Mouse (Mus musculus) heart, adult 18-20 months (tissue): ENCODE data around the gene Actn3. TPM values are rescaled to one million over a fixed set of nuclear protein-coding genes. Genes with fewer than 3 reads are reported as not detected.
"Not testable (repeated sequence)": the region's sequence is repeated elsewhere in the genome, so short reads cannot be mapped to it uniquely, and the experiment has no call there.

Experiments
- DNase-seq, 2 experiments: peaks; one replicate each; pipeline ENCODE4 v3.0.0; 2021 to 2022; ENCODE audit warnings: mixed read lengths in 1 of 2
- long read RNA-seq, 2 experiments: library from polyadenylated mRNA; stranded (forward); transcript quantifications; one replicate each; pipeline ENCODE4 v2.0.0; 2021
- total RNA-seq, 2 experiments: library from RNA; stranded (reverse); gene quantifications; 2 replicates each; pipeline ENCODE4 v1.2.3; 2021

Gene Actn3
- total RNA-seq, result under 1 TPM; 0.42 to 0.49 TPM
- long read RNA-seq, experiment 1, result 0 reads
- long read RNA-seq, experiment 2, partial matches to known transcripts, result 0 of 1 reads
- long read RNA-seq, experiment 2, other reads (novel, unspliced or antisense), result 0 of 1 reads

GRCm38 (mm10) chr19:4877785-4878184, at the start of gene Actn3:
Gene Actn3 (minus strand): TSS chr19:4877909.
- peak; percentile 52 to 64 for DNase-seq

- no peak for DNase-seq
Measured at GRCm38 (mm10) chr19:4925121-4925860, 47.6 kb upstream of the Actn3 start.

GRCm38 (mm10) chr19:4919652-4920051, 41.9 kb upstream of the Actn3 start:
- no peak for DNase-seq

DNA sequence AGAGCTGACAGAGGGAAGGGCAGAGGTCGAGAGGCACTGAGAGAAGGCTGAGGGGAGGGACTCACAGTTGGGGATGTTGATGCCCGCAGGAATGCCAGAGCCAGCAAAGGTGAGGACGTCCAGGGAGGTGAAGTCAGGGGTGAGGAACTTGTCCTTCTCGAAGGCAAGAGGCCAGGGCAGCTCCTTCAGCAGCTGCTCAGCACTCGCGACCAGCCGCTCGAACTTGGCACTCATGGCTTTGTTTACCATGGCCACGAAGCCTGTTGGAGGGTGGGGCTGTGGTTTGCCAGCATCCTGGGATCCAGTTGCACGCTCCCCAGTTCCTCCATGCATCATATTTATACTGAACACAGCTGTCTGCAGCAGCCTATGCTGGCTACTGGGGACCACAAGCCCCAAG, 39.1 kb upstream of the Actn3 start:
- no peak for DNase-seq

DNA sequence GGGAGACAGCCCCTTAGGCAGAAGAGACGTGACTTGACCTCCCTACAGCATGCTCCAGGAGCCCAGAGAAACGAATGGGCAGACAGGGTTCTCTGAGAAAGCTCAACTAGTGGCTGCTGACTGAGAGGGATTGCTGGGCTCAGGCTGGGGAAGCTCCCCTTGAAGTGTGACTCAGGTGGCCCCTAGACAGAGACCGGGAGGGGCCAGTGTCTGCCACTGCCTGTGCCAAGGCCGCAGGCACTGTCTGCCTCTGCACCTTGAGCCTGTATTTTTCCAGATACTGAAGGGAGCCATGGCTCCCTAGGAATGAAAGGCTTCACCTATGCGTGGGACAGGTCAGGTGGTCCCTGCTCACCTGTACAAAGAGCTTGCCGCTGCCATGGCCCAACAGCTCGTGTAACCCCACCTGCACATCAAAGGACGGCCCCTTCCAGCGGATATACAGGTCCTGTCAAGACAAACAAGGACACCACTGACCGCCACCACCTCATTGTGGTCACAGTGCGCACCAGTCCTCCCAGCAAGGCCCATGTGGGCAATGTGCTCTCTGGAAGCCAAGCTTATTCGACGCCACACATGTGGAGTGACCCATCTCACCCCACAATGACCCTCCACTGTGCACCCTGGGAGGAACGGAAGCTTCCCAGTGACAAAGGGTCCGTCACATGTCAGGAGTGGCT, 38.4 kb upstream of the Actn3 start:
- DNase-seq, result no peak

GRCm38 (mm10) chr19:4909376-4909775, 31.7 kb upstream of the Actn3 start:
- no peak for DNase-seq

DNA sequence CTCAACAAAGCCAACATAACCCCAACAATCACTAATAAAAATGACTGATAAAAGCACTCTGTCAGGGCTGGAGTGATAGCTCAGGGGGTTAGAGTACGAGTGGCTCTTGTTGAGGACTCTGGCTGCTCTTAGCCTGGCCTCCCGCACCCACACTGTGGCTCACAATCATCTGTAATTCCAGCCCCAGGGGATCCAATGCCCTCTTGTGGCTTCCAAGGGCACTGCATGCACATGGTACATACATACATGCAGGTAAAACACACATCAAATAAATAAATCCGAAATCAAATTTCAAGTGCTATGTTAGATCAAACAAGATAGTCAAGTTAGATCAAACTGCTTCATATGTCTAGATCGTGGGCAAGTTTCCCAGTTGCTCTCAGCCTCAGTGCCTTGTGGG, 30.4 kb upstream of the Actn3 start:
- no peak for DNase-seq

DNA sequence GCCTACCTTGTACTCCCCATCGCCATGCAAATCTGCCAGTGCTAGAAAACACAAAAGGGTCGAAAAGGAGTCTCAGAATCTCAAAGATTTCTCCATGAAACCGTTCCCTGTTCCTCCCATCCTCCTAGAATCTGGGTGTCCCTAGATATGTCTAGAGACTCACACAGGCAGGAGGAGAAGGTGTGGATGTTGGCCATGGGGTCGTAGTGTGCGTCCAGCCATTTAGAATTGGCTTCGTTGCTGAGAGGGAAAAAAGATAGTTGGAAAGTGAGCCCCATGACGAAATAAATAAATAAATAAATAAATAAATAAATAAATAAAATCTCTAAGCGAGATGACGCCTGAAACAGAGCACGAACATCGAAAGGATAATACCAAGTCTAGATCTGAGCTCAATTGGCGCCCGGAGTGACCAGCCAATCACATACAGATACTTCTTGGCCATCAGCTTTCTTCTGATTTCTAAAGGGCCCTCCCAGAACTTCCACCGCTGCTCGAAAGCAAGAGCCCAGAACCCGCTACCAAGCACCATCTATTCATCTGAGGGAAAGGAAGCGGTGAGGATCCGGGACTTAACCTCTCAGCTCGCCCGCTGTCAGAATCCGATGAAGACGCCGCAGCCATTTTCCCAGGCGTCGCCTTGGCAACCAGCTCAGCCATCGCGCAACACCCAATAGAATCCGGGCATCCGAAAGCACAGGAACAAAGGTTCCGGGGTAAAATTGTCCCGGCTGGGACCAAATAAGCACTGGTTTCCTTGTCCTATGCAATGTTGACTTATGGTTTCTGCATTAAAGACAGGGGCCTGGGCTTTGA, 28.5 kb upstream of the Actn3 start, which contains the start of gene Bbs1:
TSS of gene Bbs1 (minus strand) at position 650 of the 816 bp plus-strand sequence.
- DNase-seq, result peak; percentile 79 to 87

DNA sequence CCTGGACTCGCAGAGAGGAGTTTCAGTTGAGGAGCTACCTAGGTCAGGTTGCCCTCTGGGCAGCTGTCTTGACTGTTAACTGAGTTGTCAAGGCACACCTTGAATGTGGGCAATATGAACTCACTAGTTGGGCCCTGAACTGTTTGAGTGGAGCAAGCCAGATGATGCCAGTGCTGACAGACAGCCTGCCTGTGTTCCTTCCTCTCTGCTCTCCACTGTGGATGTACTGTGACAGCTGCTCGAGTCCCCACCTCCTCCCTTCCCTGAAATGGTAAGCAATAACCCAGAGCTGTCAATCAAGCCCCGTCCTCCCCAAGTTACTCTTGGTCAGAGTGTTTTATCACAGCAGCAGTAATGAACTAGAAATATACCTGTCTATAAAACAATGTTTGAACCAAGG, 22.2 kb upstream of the Actn3 start:
- no peak for DNase-seq

DNA sequence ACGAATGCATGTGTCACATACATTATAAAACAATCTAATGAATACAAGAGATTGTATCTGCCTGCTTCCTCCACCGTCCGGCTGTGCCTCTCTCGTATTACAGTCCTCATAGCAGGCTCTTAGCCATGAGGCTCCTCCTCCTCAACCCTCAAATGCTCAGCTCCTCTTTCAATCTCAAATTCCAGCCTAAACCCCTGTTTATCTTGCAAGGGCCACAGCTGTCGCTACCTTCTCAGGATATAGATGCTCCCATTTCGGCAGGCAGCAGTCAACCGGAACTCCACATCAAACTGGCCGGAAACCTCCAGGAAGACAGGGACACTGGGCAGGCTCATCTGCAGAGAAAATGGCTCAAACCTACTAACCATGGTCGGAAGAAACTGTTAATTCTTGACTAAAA, 21.3 kb upstream of the Actn3 start:
- no peak for DNase-seq

GRCm38 (mm10) chr19:4896780-4897520, 19.2 kb upstream of the Actn3 start:
- DNase-seq, result no peak

GRCm38 (mm10) chr19:4891798-4892197, 14.1 kb upstream of the Actn3 start:
- DNase-seq, result no peak

DNA sequence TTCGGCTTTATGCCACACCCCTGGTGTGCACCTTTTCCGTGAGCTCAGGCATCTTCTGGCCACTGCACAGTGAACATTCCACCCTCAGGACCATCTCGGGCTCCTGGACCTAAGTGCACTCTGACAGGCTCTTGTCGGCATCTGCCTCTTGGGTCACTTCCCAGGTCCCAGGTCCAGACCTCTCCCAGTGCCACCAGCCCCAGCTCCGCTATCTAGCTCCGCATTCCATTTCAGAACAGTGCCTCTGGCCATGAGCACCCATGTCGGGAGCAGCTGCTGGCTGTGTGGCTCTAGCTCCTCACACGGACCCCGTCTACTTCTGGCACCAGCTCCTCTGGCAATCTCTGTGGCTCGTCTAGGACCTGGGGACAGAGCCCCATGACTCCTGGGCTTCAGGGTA, 12.1 kb upstream of the Actn3 start:
- DNase-seq, result peak in 1 of 2 experiments; percentile 21

DNA sequence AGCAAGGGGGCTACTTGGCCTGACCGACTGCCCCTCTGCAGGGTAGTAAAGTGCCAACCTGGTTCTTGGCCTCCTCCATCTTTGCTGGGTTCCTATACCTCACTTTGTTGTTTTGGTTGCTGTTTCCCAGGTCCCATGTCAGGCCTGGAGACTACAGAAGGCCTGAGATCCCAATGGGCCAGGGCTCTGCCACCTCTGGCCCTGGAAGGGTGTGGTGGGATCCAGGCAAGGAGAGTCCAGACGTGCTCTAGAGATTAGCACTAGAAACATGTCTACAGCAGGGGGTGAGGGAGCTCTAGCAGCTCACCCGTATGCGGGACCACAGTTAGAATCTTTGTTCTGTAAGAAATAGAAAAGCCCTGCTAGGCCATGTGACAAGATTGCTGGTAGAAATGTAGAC, 6.3 kb upstream of the Actn3 start:
- no peak for DNase-seq

DNA sequence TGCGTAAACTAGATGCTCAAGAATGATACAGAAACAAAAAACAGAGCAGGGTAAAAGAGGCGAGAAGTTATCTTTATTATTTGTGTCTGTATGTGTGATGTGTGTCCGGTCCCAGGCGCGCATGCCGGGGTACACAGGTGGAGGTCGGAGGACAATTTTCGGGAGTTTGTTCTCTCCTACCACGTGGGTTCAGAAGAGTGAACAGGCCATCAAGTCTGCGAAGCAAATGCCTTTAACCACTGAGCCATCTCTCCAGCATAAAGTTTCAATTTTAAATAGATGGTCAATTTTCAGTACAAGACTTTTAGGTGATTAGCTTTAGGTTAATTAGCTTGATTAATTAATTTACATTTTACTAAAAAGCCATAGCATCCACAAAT, 1.6 kb upstream of the Actn3 start:
- no peak for DNase-seq

DNA sequence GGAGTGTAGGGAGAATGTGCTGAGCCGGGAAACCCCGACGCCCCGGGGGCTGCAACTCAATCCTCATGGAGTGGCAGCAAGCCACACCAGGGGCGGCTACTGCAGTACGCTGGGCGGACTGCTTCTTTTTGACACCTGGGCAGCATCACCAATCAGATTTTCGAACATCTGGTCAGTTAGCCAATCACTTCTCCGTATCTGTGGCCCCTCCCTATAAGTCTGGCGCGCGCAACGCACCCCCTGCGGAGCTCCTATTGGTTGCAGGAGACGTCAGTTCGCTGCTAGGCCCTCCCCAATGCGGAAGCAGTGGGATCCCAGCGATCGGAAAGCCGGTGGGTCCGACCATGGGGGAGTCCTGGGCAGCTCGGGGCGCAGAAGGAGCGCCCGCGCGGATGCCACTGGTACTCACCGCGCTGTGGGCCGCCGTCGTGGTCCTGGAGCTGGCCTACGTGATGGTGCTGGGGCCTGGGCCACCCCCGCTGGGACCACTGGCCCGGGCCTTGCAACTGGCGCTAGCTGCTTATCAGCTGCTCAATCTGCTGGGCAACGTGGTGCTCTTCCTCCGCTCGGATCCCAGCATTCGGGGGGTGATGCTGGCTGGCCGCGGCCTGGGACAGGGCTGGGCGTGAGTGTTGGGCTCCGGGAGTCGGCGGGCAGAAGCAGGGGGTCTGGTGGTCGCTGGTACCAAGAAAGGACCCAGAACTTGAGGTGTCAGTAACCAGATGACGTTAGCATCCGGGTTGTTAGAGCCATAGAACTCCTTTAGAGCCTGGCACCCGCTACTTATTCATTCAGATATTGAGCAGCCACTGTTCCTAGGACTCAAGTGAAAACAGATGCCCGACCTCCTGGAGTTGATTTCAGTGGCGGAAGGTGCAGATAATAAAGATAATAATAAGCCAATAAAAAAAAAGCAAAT, 955 bp upstream of the Actn3 start, which contains the start of gene Zdhhc24:
TSS of gene Zdhhc24 (plus strand) at position 264 of the 919 bp plus-strand sequence.
- peak; percentile 96 to 99 for DNase-seq

DNA sequence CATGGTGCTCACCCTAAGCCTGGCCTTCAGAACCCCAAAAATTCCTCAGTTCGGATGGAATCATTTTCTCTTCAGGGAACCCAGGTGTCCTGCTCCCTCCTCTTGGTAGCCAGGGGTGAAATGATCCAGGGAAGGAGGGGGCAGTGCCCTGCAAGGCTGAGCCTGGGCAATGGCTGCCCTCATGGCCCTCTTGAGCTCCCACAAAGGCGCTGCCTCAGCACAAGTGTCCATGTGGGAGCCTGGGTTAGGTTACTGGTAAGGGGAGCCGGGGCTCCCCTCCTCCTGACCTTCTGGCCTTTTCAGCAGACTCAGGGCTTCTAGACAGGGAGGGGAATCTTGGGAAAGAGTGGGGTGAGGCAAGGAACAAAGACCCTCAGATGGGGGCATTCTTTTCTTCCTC, 954 bp downstream of the Actn3 start:
- DNase-seq, result no peak

DNA sequence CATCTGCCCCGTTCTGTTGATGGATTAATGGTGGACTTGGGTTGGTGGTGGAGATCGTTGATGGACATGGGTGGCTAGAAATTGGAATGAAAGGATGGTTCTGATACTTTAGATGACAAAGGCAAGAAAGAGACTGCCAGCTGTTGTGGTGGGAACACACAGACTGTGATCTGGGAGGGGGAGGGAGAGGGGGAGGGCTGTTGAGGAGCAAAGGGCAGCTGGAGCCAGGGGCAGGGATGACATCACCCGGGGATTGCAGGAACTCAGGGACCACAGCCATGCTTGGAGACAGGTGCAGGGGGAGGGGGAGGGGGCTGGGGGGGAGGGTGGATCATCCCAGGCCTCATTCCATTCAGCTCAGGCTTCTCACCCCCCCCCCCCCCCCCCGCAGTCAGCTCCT, 1.5 kb downstream of the Actn3 start:
- no peak for DNase-seq

- DNase-seq, result not testable (repeated sequence)
Measured at GRCm38 (mm10) chr19:4874613-4875012, 3.1 kb downstream of the Actn3 start.

DNA sequence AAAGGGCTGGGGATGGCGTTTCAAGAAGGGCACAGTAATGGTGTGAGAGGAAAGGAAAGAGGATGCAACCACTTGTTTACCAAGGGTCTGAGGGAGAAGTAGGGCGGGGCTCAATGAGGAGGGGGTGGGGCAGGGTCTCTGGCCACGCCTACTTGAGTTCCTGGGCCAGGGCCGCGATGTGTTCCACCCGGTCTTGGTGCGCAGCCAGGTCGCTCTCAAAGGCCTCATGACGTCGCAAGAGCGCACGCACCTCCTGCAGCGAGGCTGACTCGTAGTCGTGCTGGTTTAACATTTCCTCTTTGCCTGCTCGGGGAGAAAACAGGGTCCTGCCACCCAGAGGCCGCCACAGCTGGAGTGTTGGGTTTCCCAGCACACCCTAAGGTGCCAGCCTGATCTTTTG, 12.6 kb downstream of the Actn3 start:
- DNase-seq, result no peak

DNA sequence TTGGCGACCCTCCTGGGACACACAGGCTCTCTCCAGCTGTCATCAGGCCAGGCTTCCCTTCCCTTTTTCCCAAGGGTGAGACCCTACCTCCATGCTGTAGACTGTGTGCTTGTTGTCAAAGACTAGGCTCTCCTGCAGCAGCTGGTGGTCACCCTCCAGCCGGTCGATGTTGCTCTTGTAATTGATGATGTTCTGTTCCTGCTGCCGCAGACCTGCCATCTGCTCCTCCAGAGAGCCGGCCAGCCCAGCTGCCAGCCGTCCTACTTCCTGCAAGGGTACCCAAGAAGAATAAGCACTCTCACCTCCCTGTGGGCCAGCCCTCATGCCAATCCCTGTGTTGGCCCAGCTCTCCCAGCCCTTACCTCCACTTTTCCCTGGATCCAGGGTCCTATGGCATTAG, 14.7 kb downstream of the Actn3 start:
- DNase-seq, result no peak
